ENCODE assay signal across 16 mouse cellular contexts in genomic region chr10:17933622-17934021, GRCm38 (mm10).
"Had no signal": no experiment of that assay in that cellular context is flagged by ENCODE, and none has a peak within 500 bp of the region (broad histone marks: within the 10 kb centered on the region; RNA-seq: fewer than 3 reads in every experiment).

No protein-coding gene starts in this region.

- ATAC-seq: liver, postnatal 0 days; midbrain, embryonic 13.5 days; midbrain, embryonic 15.5 days had no signal

- H3K9ac ChIP-seq: liver, embryonic 13.5 days; liver, embryonic 15.5 days; liver, postnatal 0 days; midbrain, embryonic 13.5 days; midbrain, embryonic 15.5 days; neural tube, embryonic 12.5 days had no signal

- H3K4me2 ChIP-seq: liver, embryonic 11.5 days; liver, embryonic 13.5 days; liver, embryonic 15.5 days; midbrain, embryonic 11.5 days; midbrain, embryonic 13.5 days; midbrain, embryonic 15.5 days; neural tube, embryonic 12.5 days had no signal

- H3K9me3 ChIP-seq: liver, embryonic 13.5 days; liver, embryonic 15.5 days; megakaryocyte, embryonic 14.5 days; midbrain, embryonic 13.5 days; midbrain, embryonic 15.5 days; neural tube, embryonic 12.5 days had no signal

- H3K4me3 ChIP-seq: liver, embryonic 13.5 days; liver, embryonic 15.5 days; megakaryocyte, embryonic 14.5 days; midbrain, embryonic 13.5 days; midbrain, embryonic 15.5 days; neural tube, embryonic 12.5 days had no signal

- H3K27me3 ChIP-seq: liver, embryonic 13.5 days; liver, embryonic 15.5 days; megakaryocyte, embryonic 14.5 days; midbrain, embryonic 13.5 days; midbrain, embryonic 15.5 days; neural tube, embryonic 12.5 days had no signal

- H3K27ac ChIP-seq: liver, embryonic 13.5 days; liver, embryonic 15.5 days; macrophage; midbrain, embryonic 13.5 days; midbrain, embryonic 15.5 days; neural tube, embryonic 12.5 days had no signal

- DNase-seq: liver, embryonic 13.5 days; liver, postnatal 0 days; lung, postnatal 14 days; lung, postnatal 36 days; right cerebral cortex, postnatal 14 days; thymus, adult 18-20 months; thymus, postnatal 25 days; thymus, postnatal 4 days had no signal

- H3K36me3 ChIP-seq: liver, embryonic 13.5 days; liver, embryonic 15.5 days; midbrain, embryonic 13.5 days; midbrain, embryonic 15.5 days; neural tube, embryonic 12.5 days had no signal
